Mouse (Mus musculus) heart, embryonic 15.5 days (tissue): Measurements from ENCODE around the gene Iqschfp. TPM values are rescaled to one million over a fixed set of nuclear protein-coding genes. Genes with fewer than 3 reads are reported as not detected.

Experiments
- ATAC-seq: fragments of 200-750 bp; cut with Nextera tagmentation; replicated peaks from 2 replicates; pipeline ENCODE4 v1.8.0; 2017; ENCODE audit warnings: low read depth, moderate TSS enrichment; ENCODE audit not compliant: insufficient number of reproducible peaks, insufficient read depth, low FRiP score
- H3K27ac ChIP-seq: fragments of 300-500 bp; sonication (generic); 2 replicates; pipeline ENCODE4 v1.5.1; 2015; ENCODE audit warnings: mild to moderate bottlenecking, inconsistent platforms
- H3K27me3 ChIP-seq: fragments of 300-500 bp; sonication (generic); 2 replicates; pipeline ENCODE4 v1.6.1; 2015; ENCODE audit warnings: inconsistent platforms
- H3K36me3 ChIP-seq: fragments of 300-500 bp; sonication (generic); 2 replicates; pipeline ENCODE4 v1.6.1; 2015; ENCODE audit warnings: mild to moderate bottlenecking, inconsistent platforms
- H3K4me1 ChIP-seq: fragments of 300-500 bp; sonication (generic); replicated peaks from 2 replicates; pipeline ENCODE4 v1.6.1; 2015; ENCODE audit warnings: inconsistent platforms
- H3K4me2 ChIP-seq: fragments of 300-500 bp; sonication (generic); 2 replicates; pipeline ENCODE4 v1.6.1; 2015; ENCODE audit warnings: inconsistent platforms, mild to moderate bottlenecking, moderate library complexity
- H3K4me3 ChIP-seq: fragments of 300-500 bp; sonication (generic); 2 replicates; pipeline ENCODE4 v1.5.1; 2015; ENCODE audit warnings: mild to moderate bottlenecking, inconsistent platforms
- H3K9ac ChIP-seq: fragments of 300-500 bp; sonication (generic); 2 replicates; pipeline ENCODE4 v1.6.1; 2015; ENCODE audit warnings: mild to moderate bottlenecking, inconsistent platforms
- H3K9me3 ChIP-seq: fragments of 300-500 bp; sonication (generic); replicated peaks from 2 replicates; pipeline ENCODE4 v1.6.1; 2016; ENCODE audit warnings: inconsistent platforms
- WGBS: fragments of 180-500 bp; shearing (Covaris S2); methylation state at CpG from one replicate; pipeline ENCODE4 v1.1.7; 2015; ENCODE audit warnings: mixed read lengths; 5-methylcytosine and 5-hydroxymethylcytosine counted together
- polyA plus RNA-seq: library from polyadenylated mRNA; unstranded; fragments of >200 nt; fragmentation: Nextera tagmentation; extraction: Ambion mirVana; gene quantifications from 2 replicates; pipeline ENCODE4 v1.2.1, GENCODE M21; 2015

Gene Iqschfp
- polyA plus RNA-seq, 1 experiment from 2014 or later: not detected

- no peaks in the 10 kb centered on the region for H3K9me3 ChIP-seq
- no peak overlapping the region for H3K4me2 ChIP-seq
- no peak overlapping the region for H3K27ac ChIP-seq
- WGBS: 64% methylated on average over 5 of the region's 5 CpGs
- H3K27me3 ChIP-seq: no peaks in the 10 kb centered on the region
- no peaks in the 10 kb centered on the region for H3K36me3 ChIP-seq
- H3K4me3 ChIP-seq: no peak overlapping the region
- ATAC-seq: no peak
- no peak overlapping the region for H3K9ac ChIP-seq
- H3K4me1 ChIP-seq: peaks cover 9% of the 10 kb centered on the region
These were observed 770.4 kb downstream of the Iqschfp start for GRCm38 (mm10) chr3:68662386-68662785.

- Histone ChIP-seq H3K27me3 (no peaks in the 10 kb centered on the region), H3K4me2 (no peak overlapping the region), H3K36me3 (no peaks in the 10 kb centered on the region), H3K4me1 (0 out of 2 replicates have a peak, but pooled peaks cover 3% of the 10 kb centered on the region), H3K9me3 (no peaks in the 10 kb centered on the region), H3K9ac (no peak overlapping the region), H3K4me3 (no peak overlapping the region), H3K27ac (no peak overlapping the region)
- ATAC-seq: no peak
- 83% methylated on average over 6 of the region's 6 CpGs for WGBS
These were observed 772.3 kb downstream of the Iqschfp start for GRCm38 (mm10) chr3:68664337-68664736.

- WGBS: 82% methylated on average over 7 of the region's 7 CpGs
- H3K27me3 ChIP-seq: no peaks in the 10 kb centered on the region
- H3K9ac ChIP-seq: no peak overlapping the region
- no peaks in the 10 kb centered on the region for H3K36me3 ChIP-seq
- ATAC-seq: no peak
- no peak overlapping the region for H3K4me2 ChIP-seq
- H3K4me1 ChIP-seq: no peaks in the 10 kb centered on the region
- no peak overlapping the region for H3K4me3 ChIP-seq
- H3K27ac ChIP-seq: no peak overlapping the region
- H3K9me3 ChIP-seq: no peaks in the 10 kb centered on the region
These were observed 774.3 kb downstream of the Iqschfp start for GRCm38 (mm10) chr3:68666377-68666776.

- no peak for ATAC-seq
- Histone ChIP-seq H3K4me2 (no peak overlapping the region), H3K9ac (no peak overlapping the region), H3K4me1 (no peaks in the 10 kb centered on the region), H3K4me3 (no peak overlapping the region), H3K36me3 (no peaks in the 10 kb centered on the region), H3K27me3 (no peaks in the 10 kb centered on the region), H3K9me3 (no peaks in the 10 kb centered on the region), H3K27ac (no peak overlapping the region)
- WGBS: 93% methylated on average over 1 of the region's 1 CpGs
These were observed 775.8 kb downstream of the Iqschfp start for GRCm38 (mm10) chr3:68667852-68668251.

- Histone ChIP-seq H3K4me1 (no peaks in the 10 kb centered on the region), H3K9ac (no peak overlapping the region), H3K4me2 (no peak overlapping the region), H3K9me3 (no peaks in the 10 kb centered on the region), H3K27me3 (no peaks in the 10 kb centered on the region), H3K27ac (no peak overlapping the region), H3K4me3 (no peak overlapping the region), H3K36me3 (no peaks in the 10 kb centered on the region)
- no peak for ATAC-seq
- 73% methylated on average over 5 of the region's 5 CpGs for WGBS
These were observed 777.5 kb downstream of the Iqschfp start for GRCm38 (mm10) chr3:68669418-68669974.

- ATAC-seq: no peak
- 85% methylated on average over 2 of the region's 2 CpGs for WGBS
- Histone ChIP-seq H3K9ac (no peak overlapping the region), H3K4me3 (no peak overlapping the region), H3K36me3 (no peaks in the 10 kb centered on the region), H3K4me2 (no peak overlapping the region), H3K27ac (no peak overlapping the region), H3K27me3 (no peaks in the 10 kb centered on the region), H3K9me3 (no peaks in the 10 kb centered on the region), H3K4me1 (peaks cover 4% of the 10 kb centered on the region)
These were observed 782.7 kb downstream of the Iqschfp start for GRCm38 (mm10) chr3:68674721-68675120.

GRCm38 (mm10) chr3:68675216-68675835 is 783.3 kb downstream of the Iqschfp start:
- WGBS: 80% methylated on average over 12 of the region's 12 CpGs
- no peaks in the 10 kb centered on the region for H3K27me3 ChIP-seq
- no peaks in the 10 kb centered on the region for H3K9me3 ChIP-seq
- no peak overlapping the region for H3K9ac ChIP-seq
- H3K4me1 ChIP-seq: peaks cover 4% of the 10 kb centered on the region
- H3K27ac ChIP-seq: no peak overlapping the region
- no peaks in the 10 kb centered on the region for H3K36me3 ChIP-seq
- H3K4me2 ChIP-seq: no peak overlapping the region
- no peak for ATAC-seq
- no peak overlapping the region for H3K4me3 ChIP-seq

Other genes starting within 250 kb of the Iqschfp start
- gene Iqcj, start within 50 bp of the Iqschfp start, polyA plus RNA-seq: not detected in 2 replicates
- gene Schip1, start 172.6 kb downstream of the Iqschfp start, polyA plus RNA-seq: 60.2 and 65.8 TPM in 2 replicates